Mouse (Mus musculus) ovary, adult 18-20 months (tissue): ENCODE data around the gene Ptrh1.
A peak's percentile ranks its signal among the peaks of the same experiment; 100 is the strongest.

Experiments
- DNase-seq: peaks from one replicate; pipeline ENCODE4 v3.0.0; 2022; ENCODE audit warnings: low spot score, mixed read lengths

Ptrh1 gene

GRCm38 (mm10) chr2:32757056-32757845 lies 18.3 kb upstream of the Ptrh1 start, which contains the start of gene Tor2a:
Gene Tor2a, plus strand, starts transcription at chr2:32757234.
- DNase-seq: peak; percentile 96

- no peak for DNase-seq
These were observed 17.1 kb upstream of the Ptrh1 start for GRCm38 (mm10) chr2:32758503-32758902.

GRCm38 (mm10) chr2:32759001-32759400 lies 16.6 kb upstream of the Ptrh1 start:
- DNase-seq: no peak

GRCm38 (mm10) chr2:32761361-32761760 lies 14.2 kb upstream of the Ptrh1 start:
- no peak for DNase-seq

- DNase-seq: no peak
These were observed 13.7 kb upstream of the Ptrh1 start for GRCm38 (mm10) chr2:32761859-32762258.

- no peak for DNase-seq
These were observed 12.2 kb upstream of the Ptrh1 start for GRCm38 (mm10) chr2:32763353-32763752.

- no peak for DNase-seq
These were observed 8.3 kb upstream of the Ptrh1 start for GRCm38 (mm10) chr2:32767241-32767640.

- DNase-seq: no peak
These were observed 6.8 kb upstream of the Ptrh1 start for GRCm38 (mm10) chr2:32768661-32769285.

- no peak for DNase-seq
These were observed 6.1 kb upstream of the Ptrh1 start for GRCm38 (mm10) chr2:32769327-32770085.

GRCm38 (mm10) chr2:32771886-32772285 lies 3.7 kb upstream of the Ptrh1 start:
- no peak for DNase-seq

- DNase-seq: no peak
These were observed 2.8 kb upstream of the Ptrh1 start for GRCm38 (mm10) chr2:32772626-32773279.

GRCm38 (mm10) chr2:32776192-32776591 lies 606 bp downstream of the Ptrh1 start:
- no peak for DNase-seq

GRCm38 (mm10) chr2:32778081-32778480 lies 2.5 kb downstream of the Ptrh1 start:
- no peak for DNase-seq

GRCm38 (mm10) chr2:32779131-32779530 lies 3.5 kb downstream of the Ptrh1 start:
- peak; percentile 43 for DNase-seq

GRCm38 (mm10) chr2:32779714-32780113 lies 4.1 kb downstream of the Ptrh1 start:
- DNase-seq: no peak

- DNase-seq: no peak
These were observed 6.1 kb downstream of the Ptrh1 start for GRCm38 (mm10) chr2:32781710-32782109.

- DNase-seq: no peak
These were observed 8.6 kb downstream of the Ptrh1 start, which contains the start of gene Cfap157 for GRCm38 (mm10) chr2:32784048-32784681. Gene Cfap157, minus strand, starts transcription at chr2:32784428.

- DNase-seq: no peak
These were observed 11.6 kb downstream of the Ptrh1 start for GRCm38 (mm10) chr2:32787176-32787575.

- DNase-seq: no peak
These were observed 13.0 kb downstream of the Ptrh1 start for GRCm38 (mm10) chr2:32788581-32788980.

GRCm38 (mm10) chr2:32791297-32791696 lies 15.7 kb downstream of the Ptrh1 start:
- DNase-seq: no peak

GRCm38 (mm10) chr2:32795748-32796418 lies 20.3 kb downstream of the Ptrh1 start:
- no peak for DNase-seq
